Mouse (Mus musculus): ENCODE data around the gene Exoc4. TPM values are rescaled to one million over a fixed set of nuclear protein-coding genes. Genes with fewer than 3 reads are reported as not detected.
A peak's percentile ranks its signal among the peaks of the same experiment; 100 is the strongest.

Gene Exoc4
- polyA plus RNA-seq, 1 experiment from 2014 or later: 5.0 TPM

- no peak overlapping the region for H3K9ac ChIP-seq (replicated peaks)
- WGBS (ENCODE audit: insufficient replicate concordance): 58% methylated on average over 1 of the region's 1 CpGs
- H3K9me3 ChIP-seq (ENCODE audit: low read length): no peaks in the 10 kb centered on the region
- no peak overlapping the region for H3K27ac ChIP-seq (ENCODE audit: low read depth)
- TF ChIP-seq CTCF (IDR thresholded peaks at IDR 0.05; ENCODE audit: low read depth): no peak
- no peak for TF ChIP-seq EP300 (IDR thresholded peaks at IDR 0.05; ENCODE audit: low read depth)
- DNase-seq (no peak), ATAC-seq (no peak)
- no peaks in the 10 kb centered on the region for H3K27me3 ChIP-seq (ENCODE audit: insufficient read depth, low read length)
- 0 out of 2 replicates have a peak, but pooled peaks cover 5% of the 10 kb centered on the region for H3K36me3 ChIP-seq (replicated peaks; ENCODE audit: insufficient read depth, low read length)
- no peak overlapping the region for H3K4me2 ChIP-seq (ENCODE audit: low read depth, low read length)
- no peak overlapping the region for H3K4me3 ChIP-seq (ENCODE audit: low read depth, low read length)
- H3K4me1 ChIP-seq (ENCODE audit: insufficient read depth): no peaks in the 10 kb centered on the region
Observed at GRCm38 (mm10) chr6:33328326-33328725, 79.4 kb downstream of the Exoc4 start.

- Histone ChIP-seq H3K27me3 (ENCODE audit: insufficient read depth, low read length) (no peaks in the 10 kb centered on the region), H3K9ac (replicated peaks) (no peak overlapping the region), H3K4me3 (ENCODE audit: low read depth, low read length) (no peak overlapping the region), H3K9me3 (ENCODE audit: low read length) (no peaks in the 10 kb centered on the region), H3K36me3 (replicated peaks; ENCODE audit: insufficient read depth, low read length) (no peaks in the 10 kb centered on the region), H3K27ac (ENCODE audit: low read depth) (no peak overlapping the region), H3K4me1 (ENCODE audit: insufficient read depth) (no peaks in the 10 kb centered on the region), H3K4me2 (ENCODE audit: low read depth, low read length) (no peak overlapping the region)
- ATAC-seq (no peak), DNase-seq (no peak)
- TF ChIP-seq EP300 (IDR thresholded peaks at IDR 0.05; ENCODE audit: low read depth): no peak
- no peak for TF ChIP-seq CTCF (IDR thresholded peaks at IDR 0.05; ENCODE audit: low read depth)
- 82% methylated on average over 1 of the region's 1 CpGs for WGBS (ENCODE audit: insufficient replicate concordance)
Observed at GRCm38 (mm10) chr6:33347088-33347775, 98.3 kb downstream of the Exoc4 start.

GRCm38 (mm10) chr6:33361613-33362012 lies 112.7 kb downstream of the Exoc4 start:
- Histone ChIP-seq H3K4me1 (ENCODE audit: insufficient read depth) (no peaks in the 10 kb centered on the region), H3K4me2 (ENCODE audit: low read depth, low read length) (no peak overlapping the region), H3K4me3 (ENCODE audit: low read depth, low read length) (no peak overlapping the region), H3K36me3 (replicated peaks; ENCODE audit: insufficient read depth, low read length) (no peaks in the 10 kb centered on the region), H3K9ac (replicated peaks) (no peak overlapping the region), H3K27me3 (ENCODE audit: insufficient read depth, low read length) (no peaks in the 10 kb centered on the region), H3K27ac (ENCODE audit: low read depth) (no peak overlapping the region), H3K9me3 (ENCODE audit: low read length) (no peaks in the 10 kb centered on the region)
- ATAC-seq (no peak), DNase-seq (no peak)
- WGBS (ENCODE audit: insufficient replicate concordance): 80% methylated on average over 6 of the region's 6 CpGs
- TF ChIP-seq EP300 (IDR thresholded peaks at IDR 0.05; ENCODE audit: low read depth) (no peak), CTCF (IDR thresholded peaks at IDR 0.05; ENCODE audit: low read depth) (no peak)

- Histone ChIP-seq H3K27me3 (ENCODE audit: insufficient read depth, low read length) (no peaks in the 10 kb centered on the region), H3K4me3 (ENCODE audit: low read depth, low read length) (no peak overlapping the region), H3K36me3 (replicated peaks; ENCODE audit: insufficient read depth, low read length) (no peaks in the 10 kb centered on the region), H3K4me1 (ENCODE audit: insufficient read depth) (no peaks in the 10 kb centered on the region), H3K4me2 (ENCODE audit: low read depth, low read length) (no peak overlapping the region), H3K9me3 (ENCODE audit: low read length) (no peaks in the 10 kb centered on the region), H3K9ac (replicated peaks) (no peak overlapping the region), H3K27ac (ENCODE audit: low read depth) (no peak overlapping the region)
- ATAC-seq (no peak), DNase-seq (no peak)
- TF ChIP-seq CTCF (IDR thresholded peaks at IDR 0.05; ENCODE audit: low read depth): no peak
- TF ChIP-seq EP300 (IDR thresholded peaks at IDR 0.05; ENCODE audit: low read depth): no peak
- WGBS (ENCODE audit: insufficient replicate concordance): 71% methylated on average over 3 of the region's 3 CpGs
Observed at GRCm38 (mm10) chr6:33380517-33380916, 131.6 kb downstream of the Exoc4 start.

GRCm38 (mm10) chr6:33382176-33382575 lies 133.3 kb downstream of the Exoc4 start:
- Histone ChIP-seq H3K9ac (replicated peaks) (no peak overlapping the region), H3K4me2 (ENCODE audit: low read depth, low read length) (no peak overlapping the region), H3K27ac (ENCODE audit: low read depth) (no peak overlapping the region), H3K36me3 (replicated peaks; ENCODE audit: insufficient read depth, low read length) (no peaks in the 10 kb centered on the region), H3K4me3 (ENCODE audit: low read depth, low read length) (no peak overlapping the region), H3K27me3 (ENCODE audit: insufficient read depth, low read length) (no peaks in the 10 kb centered on the region), H3K4me1 (ENCODE audit: insufficient read depth) (no peaks in the 10 kb centered on the region), H3K9me3 (ENCODE audit: low read length) (no peaks in the 10 kb centered on the region)
- no peak for DNase-seq
- no peak for TF ChIP-seq EP300 (IDR thresholded peaks at IDR 0.05; ENCODE audit: low read depth)
- WGBS (ENCODE audit: insufficient replicate concordance): 87% methylated on average over 3 of the region's 3 CpGs
- ATAC-seq: no peak

- Histone ChIP-seq H3K4me3 (ENCODE audit: low read depth, low read length) (no peak overlapping the region), H3K9me3 (ENCODE audit: low read length) (no peaks in the 10 kb centered on the region), H3K36me3 (replicated peaks; ENCODE audit: insufficient read depth, low read length) (no peaks in the 10 kb centered on the region), H3K4me1 (ENCODE audit: insufficient read depth) (no peaks in the 10 kb centered on the region), H3K27ac (ENCODE audit: low read depth) (no peak overlapping the region), H3K9ac (replicated peaks) (no peak overlapping the region), H3K27me3 (ENCODE audit: insufficient read depth, low read length) (no peaks in the 10 kb centered on the region), H3K4me2 (ENCODE audit: low read depth, low read length) (no peak overlapping the region)
- DNase-seq (no peak), ATAC-seq (no peak)
- 72% methylated on average over 2 of the region's 2 CpGs for WGBS (ENCODE audit: insufficient replicate concordance)
- TF ChIP-seq EP300 (IDR thresholded peaks at IDR 0.05; ENCODE audit: low read depth): no peak
- peak; percentile 34 for TF ChIP-seq CTCF (IDR thresholded peaks at IDR 0.05; ENCODE audit: low read depth)
Observed at GRCm38 (mm10) chr6:33392020-33392419, 143.1 kb downstream of the Exoc4 start.
